Mouse (Mus musculus) myocyte (in vitro differentiated cells): ENCODE results near the gene Aatk.

ENCODE experiments used
- CEBPB ChIP-seq: IDR thresholded peaks from 2 replicates; pipeline ENCODE4 v1.6.1; 2011; ENCODE audit warnings: mild to moderate bottlenecking, moderate library complexity; ENCODE audit not compliant: poor library complexity, insufficient read depth, severe bottlenecking
- MAX ChIP-seq: IDR thresholded peaks from one replicate; pipeline ENCODE4 v1.6.1; 2011; ENCODE audit warnings: low read depth, mild to moderate bottlenecking, control low read depth
- POLR2A ChIP-seq: IDR thresholded peaks from one replicate; pipeline ENCODE4 v1.6.1; 2011; ENCODE audit warnings: low read depth, mild to moderate bottlenecking, control low read depth, moderate library complexity; ENCODE audit not compliant: insufficient read length
- POLR2AphosphoS2 ChIP-seq: IDR thresholded peaks from one replicate; pipeline ENCODE4 v1.6.1; 2011; ENCODE audit warnings: low read depth, control low read depth; ENCODE audit not compliant: insufficient read length
- REST ChIP-seq: IDR thresholded peaks from one replicate; pipeline ENCODE4 v1.6.1; 2011; ENCODE audit warnings: mild to moderate bottlenecking, control low read depth, moderate library complexity; ENCODE audit not compliant: insufficient read depth, insufficient read length
- TCF12 ChIP-seq: IDR thresholded peaks from one replicate; pipeline ENCODE4 v1.6.1; 2011; ENCODE audit warnings: mild to moderate bottlenecking, control low read depth; ENCODE audit not compliant: poor library complexity, insufficient read depth, severe bottlenecking
- USF1 ChIP-seq: IDR thresholded peaks from one replicate; pipeline ENCODE4 v1.6.1; 2011; ENCODE audit warnings: low read depth, mild to moderate bottlenecking, control low read depth, moderate library complexity

GRCm38 (mm10) chr11:120028319-120029092 is 18.5 kb downstream of the Aatk start:
- TF ChIP-seq POLR2AphosphoS2 (no peak), POLR2A (no peak), REST (no peak), TCF12 (no peak), MAX (no peak), CEBPB (no peak), USF1 (no peak)
